Mouse (Mus musculus): ENCODE measurements around the gene Hoxc6.

Gene Hoxc6

DNA sequence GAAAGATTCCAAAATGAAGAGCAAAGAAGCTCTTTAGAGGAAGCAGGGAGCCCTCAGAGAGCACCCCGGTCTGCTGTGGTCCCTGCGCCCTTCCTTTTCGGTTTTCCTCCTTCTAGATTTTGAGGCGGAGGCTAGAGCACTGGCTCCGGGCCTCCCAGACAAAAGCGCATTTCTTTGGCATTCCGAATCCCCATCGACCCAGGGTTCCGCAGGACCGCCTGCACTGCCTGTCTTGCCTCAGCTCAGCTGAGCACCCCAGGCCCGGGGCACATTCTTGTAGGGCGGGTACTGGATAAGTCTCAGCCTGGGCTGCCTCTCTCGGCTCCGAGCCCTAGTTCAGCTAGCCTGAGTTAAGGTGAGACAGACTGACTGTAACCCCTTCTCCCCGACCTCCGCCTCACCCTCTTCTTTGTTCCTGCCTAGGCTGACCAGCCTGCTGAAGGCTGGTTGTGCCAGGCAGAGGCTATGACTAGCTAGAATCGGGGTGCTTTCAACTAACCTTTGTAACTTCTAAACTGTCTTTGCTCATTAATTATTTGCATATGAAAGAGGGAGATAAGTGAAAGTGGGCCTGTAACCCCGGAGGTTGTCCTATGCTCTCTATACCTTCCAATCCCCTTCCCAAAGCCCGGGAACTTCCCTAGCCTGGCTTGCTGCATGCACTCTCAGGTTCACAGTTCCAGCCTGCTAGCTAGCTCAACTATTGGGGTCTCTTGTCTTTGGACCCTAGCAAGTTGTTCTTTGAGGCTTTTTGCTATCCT, 17.5 kb downstream of the Hoxc6 start:
- DNase-seq = no peak

DNA sequence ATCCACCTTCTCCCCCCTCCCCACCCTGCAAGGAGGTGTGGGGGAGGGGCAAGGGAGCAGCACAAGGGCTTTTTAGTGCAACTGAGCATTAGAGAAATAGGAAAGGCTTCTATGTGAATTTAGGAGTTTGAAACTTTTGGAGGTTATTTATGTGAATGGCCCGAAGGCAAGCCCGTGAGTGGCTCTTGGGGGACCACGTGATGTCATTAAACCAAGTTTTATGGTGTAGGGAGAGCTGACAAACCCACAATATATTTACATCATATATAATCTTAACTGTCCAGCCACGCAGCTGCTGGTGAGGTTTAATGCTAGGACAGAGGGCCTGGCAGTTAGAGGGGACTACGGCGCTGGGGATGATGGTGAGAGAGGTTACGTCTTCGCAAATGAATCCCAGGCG, 20.6 kb downstream of the Hoxc6 start, which contains the start of gene Hoxc4:
TSS of gene Hoxc4 (plus strand) at position 299 of the 400 bp plus-strand sequence.
- no peak for DNase-seq

DNA sequence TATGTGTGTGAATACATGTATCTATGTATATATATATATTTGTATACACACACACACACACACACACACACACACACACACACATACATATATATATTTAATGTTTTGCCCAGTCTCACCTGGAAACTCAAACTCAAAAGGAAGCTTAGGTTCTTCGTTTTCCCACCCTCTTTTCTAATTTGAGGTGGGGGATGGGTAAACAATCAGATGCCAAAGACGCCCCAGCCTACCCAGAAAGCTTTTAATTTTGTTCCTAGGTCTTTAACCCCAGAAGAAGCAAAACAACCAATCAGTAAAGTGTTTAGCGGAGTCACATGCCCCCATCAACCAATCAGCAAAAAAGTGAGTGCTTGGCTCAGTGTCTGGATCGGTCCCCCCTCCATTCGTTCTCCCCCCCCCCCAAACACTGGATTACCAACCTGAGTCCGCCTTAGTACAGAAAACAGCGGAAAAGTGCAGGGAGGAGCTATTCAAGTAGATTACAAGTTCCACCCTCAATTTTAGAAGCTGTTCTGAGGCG, 22.9 kb downstream of the Hoxc6 start:
- no peak for DNase-seq

DNA sequence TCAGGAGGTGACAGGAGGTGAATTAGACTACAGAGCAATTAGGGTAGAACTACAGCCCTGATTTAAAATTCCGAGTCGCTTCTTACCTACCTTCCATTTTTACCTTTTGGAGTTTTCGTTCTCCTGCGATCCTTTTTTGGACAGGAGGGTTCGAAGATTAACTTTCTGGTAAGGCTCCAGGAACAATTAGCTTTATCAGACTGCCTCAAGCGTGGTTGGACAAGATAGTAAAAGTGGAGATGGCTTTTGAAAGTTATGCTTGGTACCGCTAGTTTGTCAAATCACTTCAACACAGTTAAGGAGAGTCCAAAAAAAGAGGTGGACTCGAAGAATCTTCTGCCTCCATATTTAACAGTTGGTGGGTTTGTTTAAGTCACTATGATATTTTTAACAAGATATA, 23.5 kb downstream of the Hoxc6 start:
- no peak for DNase-seq

DNA sequence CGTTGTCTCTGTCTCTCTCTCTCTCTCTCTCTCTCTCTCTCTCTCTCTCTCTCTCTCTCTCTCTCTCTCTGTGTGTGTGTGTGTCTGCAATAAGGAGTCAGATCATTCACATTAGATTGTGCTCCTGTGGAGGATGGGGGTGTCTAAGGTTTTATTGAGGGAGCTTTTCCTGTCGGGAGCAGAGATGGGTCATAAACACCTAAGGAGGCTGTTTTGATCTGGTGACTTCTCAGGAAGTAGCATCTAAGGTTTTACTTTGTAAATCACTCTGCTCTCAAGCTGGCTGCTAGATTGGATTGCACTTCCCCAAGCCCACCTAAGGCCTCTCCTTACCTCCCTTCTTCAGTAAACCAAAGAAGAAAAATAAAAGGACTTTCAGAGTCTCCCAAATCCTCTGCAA, 26.1 kb downstream of the Hoxc6 start:
- DNase-seq = no peak

DNA sequence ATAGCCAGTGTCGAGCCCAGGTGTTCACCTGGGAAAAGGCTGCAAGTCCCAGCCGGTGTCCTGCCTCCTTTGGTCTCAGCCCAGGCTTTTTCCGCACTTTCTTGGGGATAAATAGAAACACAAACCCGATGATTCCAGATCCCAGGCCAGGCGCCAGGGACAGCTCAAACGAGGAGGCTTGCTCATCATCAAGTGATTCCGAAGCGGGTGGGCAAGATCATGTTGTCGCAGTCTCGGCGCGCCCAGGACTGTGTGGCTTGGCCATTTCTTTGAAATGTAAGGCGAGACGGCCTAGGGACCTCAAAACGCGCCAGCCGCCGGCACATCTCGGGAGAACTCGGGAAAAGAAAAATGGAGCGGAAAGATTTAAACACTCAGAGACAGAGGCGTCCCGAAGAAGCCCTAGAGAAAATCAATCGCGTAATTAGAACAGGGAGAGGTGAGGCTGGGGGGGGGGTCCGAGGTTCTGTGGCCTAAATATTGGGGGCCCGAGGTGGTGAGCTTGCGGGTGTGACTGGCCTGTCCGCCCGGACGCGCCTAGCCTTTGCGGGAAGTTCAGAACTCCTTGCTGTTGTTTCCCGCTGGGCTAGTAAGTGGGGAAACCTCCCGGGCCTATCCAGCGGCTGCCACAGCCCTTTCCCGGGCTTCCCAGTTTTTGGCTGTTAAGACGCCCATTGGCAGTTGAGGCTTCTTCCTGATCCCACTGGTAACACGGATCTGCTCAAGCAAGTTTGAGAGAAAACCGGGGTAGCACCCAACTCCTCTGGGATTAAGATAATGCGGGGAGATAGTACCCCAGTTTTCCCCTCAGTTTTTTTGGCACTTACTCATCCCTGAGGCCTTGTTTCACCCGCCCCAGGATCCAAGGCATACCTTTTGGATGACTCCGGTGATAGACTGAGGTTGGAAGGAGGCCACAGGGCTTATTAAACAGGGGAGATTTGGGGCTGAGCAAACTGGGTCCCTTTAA, 29.5 kb downstream of the Hoxc6 start:
- DNase-seq = no peak

DNA sequence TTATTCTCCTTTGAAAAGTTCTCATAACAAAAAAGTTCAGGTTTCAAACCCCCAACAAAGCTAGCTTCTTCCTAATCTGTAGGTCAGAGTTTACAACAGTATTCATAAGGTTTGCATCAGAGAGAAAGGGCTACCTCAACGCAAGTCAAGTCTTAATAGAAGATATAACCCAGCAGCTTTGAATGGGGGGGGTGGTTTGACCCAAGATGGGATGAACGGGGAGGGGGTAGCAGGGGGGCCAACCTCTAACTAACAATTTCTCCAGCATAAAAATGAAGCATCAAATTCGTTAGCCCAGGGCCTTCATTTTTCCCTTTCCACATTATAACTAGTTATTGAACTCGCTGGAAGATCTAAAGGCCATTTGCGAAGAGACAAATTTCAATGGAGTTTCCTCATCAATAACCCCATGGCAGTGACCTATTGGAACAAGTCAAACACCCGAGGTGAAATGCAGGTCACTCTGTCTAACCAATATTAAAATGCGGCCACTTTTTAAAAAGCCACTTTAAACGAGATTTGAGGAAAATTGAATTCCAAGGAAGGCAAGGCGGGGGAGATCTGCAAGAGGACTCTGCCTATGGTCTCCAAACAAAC, 31.0 kb downstream of the Hoxc6 start:
- no peak for DNase-seq

DNA sequence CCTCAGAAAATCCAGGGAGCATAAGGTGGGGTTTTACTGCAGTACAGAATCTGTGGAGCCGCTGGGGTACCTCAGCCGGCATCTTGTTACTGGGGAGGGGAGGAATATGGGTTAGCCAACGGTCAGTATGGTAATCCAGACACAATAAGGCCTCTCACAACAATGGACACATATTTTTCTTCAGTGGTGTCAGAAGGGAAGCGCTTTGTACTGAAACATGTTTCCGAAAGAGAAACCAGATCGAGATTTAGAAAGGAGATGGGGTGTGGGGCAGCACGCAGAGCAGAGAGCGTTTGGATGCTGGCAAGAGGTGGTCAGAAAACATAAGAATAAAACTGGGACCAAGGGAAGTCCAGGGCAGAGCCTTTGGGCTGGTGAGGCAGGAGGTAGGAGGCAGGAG, 32.1 kb downstream of the Hoxc6 start:
- no peak for DNase-seq

DNA sequence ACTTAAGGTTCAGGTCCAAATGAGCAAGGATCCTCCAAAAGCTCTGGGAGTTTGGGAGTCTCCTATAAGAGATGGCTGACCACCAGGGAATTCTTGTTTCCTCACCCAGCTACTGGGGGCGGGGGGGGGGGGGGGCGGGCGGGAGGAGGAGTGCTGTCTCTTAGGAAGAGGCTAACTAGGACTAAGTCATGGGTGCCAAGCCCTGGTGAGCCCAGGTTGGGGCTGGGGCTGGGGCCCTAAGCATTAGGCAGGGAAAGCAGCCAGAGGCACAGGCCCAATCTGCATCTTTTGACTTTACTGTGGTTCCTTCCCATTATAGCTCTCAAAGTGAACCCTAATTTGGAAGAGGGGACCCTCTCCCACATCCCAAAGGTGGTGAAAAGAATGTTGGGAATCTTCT, 34.1 kb downstream of the Hoxc6 start:
- DNase-seq = no peak

DNA sequence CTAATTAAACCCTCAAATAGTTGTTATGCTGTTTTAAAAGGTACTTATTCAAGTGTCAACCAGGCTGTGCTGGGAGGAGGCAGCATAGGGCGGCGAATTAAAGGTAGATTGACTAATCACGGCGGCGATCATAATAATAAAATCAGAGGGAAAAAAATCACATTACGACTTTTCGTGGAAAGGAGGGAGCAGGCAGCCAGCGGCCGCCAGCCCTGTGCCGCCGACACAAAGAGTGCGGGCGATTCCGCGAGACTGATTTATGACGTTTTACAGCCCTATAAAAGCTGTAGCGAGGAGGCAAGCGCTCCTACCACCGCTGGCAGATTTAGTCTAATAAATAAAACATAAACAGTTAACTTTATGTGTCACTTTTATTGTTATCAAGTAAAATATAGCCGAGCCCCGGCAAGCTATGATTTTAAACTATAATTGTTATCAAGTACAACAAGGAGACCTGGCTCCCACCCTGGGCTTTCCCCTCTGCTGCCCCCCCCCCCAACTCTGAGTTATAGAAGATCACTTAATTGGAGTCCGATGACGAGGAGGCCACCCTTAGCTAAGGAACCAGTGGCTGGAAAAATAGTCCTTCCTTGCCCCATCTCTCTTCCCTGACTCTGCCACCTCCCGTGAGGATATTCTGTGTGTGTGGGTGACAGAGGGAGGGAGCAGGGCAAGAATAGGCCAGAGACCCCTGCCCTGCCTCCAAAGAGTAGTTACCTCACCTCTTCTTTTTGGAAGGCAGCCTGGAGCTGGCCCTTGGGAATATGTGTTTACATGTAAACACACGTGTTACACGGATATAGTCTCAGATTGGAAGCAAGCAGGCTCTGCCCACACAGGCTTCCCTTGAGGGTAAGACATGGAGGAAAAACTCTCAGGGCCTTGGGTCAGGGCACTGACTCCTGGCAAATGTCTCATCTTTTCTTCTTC, 34.9 kb downstream of the Hoxc6 start:
- no peak for DNase-seq

DNA sequence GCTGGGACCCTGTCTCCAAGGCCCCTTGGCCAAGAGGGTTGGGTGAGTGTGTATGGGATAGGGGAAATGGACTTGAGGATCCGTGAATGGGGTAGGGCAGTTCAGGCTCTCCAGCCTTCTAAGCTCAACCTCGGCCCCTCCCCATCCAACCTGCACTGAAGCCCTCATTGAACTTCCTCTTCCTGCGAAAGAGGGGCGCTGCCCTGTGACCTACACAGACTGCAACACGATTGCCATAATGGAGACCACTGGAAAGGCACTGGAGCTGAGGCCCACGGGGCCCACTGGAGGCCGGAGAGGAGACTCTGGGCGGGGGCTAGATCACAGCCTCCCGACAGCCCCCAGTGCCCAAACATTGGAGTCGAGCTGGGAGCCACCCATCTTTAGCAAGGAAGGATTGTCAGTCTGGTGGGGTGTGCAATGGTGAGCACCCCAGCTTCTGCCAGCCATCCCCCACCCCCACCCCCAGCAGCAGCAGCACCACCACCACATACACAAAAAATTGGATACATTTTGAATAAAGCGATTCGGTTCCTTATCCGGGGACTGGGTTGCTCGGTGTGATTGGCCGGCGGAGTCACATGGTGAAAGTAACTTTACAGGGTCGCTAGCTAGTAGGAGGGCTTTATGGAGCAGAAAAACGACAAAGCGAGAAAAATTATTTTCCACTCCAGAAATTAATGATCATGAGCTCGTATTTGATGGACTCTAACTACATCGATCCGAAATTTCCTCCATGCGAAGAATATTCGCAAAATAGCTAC, 36.2 kb downstream of the Hoxc6 start:
- no peak for DNase-seq

DNA sequence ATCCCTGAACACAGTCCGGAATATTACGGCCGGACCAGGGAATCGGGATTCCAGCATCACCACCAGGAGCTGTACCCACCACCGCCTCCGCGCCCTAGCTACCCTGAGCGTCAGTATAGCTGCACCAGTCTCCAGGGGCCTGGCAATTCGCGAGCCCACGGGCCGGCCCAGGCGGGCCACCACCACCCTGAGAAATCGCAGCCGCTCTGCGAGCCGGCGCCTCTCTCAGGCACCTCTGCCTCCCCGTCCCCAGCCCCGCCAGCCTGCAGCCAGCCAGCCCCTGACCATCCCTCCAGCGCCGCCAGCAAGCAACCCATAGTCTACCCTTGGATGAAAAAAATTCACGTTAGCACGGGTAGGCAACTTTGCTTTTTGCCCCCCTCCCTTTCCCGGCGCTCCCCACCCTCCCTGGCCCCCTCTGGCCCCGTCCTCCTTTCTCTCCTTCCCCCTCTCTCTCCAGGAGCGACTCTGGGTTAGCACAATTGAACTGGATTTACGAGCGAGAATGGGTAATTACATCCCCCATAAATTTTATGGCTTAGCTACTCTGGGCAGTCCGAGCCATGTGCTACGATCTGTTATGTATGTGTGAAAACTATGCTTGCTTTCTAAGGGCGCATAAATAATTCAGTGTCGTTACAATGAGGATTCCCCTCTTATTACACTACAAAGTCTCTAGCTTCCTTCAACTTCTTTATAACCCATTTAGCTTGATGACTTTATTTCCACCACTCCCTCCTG, 36.9 kb downstream of the Hoxc6 start:
- DNase-seq = no peak

DNA sequence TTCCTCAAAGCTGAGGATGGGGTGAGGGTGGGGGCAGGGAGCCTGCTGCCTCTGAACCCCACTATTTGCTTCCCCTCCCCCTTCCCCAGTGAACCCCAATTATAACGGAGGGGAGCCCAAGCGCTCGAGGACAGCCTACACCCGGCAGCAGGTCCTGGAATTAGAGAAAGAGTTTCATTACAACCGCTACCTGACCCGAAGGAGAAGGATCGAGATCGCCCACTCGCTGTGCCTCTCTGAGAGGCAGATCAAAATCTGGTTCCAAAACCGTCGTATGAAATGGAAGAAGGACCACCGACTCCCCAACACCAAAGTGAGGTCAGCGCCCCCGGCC, 37.5 kb downstream of the Hoxc6 start:
- no peak for DNase-seq

DNA sequence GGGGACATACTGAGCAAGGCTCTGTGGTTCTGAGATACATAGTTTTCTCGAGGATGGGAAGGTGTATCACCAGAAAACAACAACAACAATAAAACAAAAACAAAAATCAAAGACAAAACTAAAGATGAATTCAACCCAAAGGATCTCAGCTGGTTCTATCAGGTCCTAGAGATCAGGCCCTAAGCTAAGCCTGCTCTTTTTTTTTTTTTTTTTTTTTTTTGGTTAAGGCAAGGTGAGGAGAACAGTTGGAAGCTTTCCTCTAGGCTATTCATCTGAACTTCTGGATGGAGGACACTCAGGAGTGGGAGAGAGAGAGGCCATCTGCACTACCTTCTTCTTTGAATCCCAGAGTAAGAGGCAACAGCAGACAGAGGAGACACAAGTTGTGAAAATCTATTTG, 39.5 kb downstream of the Hoxc6 start:
- DNase-seq = no peak

DNA sequence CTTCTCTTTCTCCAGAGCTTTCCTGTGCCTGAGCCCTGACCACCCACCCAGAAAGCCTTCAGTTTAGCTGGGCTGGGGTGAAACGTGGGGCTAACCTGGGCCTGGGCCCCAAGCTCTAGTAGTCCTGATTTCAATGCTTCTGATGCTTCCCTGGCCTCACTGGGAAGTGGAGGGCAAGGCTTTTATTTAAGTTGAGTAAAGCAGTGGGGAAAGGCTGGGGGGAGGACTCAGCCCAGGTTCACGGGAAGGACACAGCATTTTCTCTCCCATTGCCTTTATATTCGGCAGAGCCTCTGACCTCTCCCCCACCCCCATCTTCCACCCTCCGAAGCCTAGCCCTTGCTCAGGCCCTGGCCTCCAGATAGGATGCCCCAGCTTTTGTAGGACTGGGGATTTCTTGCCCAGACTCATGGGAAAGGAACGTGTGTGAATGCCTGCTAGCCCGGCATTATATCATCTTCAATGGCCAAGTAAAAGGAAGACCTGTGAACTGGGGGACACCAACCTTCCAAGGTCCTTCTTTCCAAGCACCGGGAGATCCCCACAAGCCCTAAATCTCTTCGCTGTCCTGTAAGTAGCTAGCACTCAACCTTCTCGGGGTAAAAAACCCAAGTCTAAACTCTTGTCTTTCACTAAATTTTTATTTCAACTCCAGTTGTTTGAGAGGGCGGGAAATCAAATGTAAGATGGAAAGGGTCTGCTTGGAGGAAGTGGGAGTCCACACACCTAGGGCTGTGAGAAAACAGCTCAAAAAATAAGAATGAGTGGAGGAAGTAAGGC, 40.8 kb downstream of the Hoxc6 start:
- DNase-seq = no peak

DNA sequence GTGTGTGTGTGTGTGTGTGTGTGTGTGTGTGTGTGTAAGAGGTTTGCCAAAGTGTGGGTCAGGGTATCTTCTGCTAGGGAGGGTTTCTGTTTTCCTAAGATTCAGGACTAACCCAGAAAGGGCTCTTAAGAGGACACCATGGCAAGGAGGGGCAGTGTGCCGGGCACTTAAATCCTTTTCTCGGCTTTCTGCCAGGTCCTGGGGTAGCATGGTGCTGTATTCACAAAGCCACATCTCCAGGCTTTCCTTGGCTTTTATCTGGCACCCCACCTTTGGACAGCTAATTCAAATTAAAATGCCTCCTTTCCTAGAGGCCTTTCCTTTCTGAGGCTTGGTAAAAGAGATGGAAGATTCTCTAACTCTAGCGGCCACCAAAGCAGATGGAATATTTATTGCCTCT, 41.6 kb downstream of the Hoxc6 start:
- DNase-seq = no peak

DNA sequence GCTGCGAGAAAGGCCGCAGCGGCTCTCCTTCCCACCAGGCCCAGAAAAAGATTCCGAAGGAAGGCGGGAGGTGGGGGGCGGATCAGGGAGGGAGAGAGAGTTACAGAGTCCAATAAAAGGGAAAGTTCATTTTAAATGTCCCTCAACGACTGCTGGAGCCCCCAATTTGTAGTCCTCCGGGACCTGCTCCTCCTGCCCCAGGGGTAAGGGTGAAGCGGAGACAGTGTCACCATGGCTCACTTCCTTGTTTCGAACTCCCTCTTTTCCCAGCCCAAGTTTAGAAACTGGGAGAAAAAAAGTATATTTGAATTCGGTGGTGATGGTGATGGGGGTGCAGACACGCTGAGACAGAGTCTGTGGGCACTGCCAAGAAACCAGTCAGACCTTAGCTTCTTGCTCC, 42.5 kb downstream of the Hoxc6 start:
- DNase-seq = no peak

DNA sequence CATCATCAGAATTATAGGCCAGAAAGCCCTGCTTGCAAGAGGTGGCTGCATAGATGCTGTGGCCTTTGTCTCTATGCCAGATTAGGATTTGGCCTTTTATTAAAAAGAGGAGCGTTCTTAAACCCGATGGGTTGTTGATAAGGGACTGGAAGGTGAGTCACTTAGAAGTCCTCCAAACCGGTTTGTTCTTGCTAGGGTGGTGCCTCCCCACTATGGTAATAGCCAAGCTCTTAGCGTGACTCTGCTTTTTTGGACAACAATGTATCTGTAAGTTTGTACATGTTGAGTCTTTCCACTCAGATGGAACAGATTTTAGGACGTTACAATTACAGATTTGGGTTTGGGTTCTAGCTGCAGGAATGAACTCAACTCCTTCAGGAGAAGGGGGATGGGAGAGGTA, 43.6 kb downstream of the Hoxc6 start:
- DNase-seq = no peak

DNA sequence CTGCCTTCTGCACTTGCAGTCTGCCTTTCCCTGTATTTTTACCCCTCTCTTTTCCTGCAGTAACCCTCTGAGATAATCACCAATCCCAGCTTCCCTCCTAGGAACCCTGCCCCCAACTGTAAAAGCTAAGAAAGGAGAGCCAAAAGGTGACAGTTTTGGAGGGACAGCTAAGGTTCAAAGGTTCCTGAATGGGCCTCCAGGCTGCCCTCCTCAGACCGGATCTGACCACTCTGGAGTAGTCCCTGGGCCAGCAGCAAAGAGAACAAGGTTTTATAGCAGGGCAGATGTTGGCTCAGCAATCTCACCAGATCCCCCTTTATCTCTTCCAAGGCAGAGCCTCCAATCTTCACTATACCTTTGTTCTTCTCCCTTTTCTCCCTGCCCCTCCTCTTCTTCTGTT, 44.2 kb downstream of the Hoxc6 start:
- no peak for DNase-seq

DNA sequence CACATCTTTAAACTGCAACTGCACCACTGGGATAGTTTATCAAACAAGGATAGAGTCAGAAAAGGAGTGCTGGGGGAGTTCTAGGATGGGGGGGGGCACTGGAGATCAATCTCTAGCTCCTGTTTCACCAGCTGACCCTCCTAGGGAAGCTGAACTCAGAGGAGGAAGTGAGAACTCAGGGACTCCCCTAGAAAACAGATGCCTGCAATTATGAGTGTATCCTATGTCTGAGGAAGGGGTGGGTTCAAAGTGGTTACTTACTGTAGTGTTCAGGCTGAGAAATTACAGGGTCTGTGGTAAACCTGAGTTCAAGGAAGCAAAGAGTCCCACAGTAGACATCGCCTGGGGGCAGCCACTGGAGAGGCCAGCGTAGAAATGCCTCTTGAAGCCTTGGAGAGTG, 53.6 kb downstream of the Hoxc6 start:
- DNase-seq = no peak

Data from retina, postnatal 1 day (tissue).